Mouse (Mus musculus): ENCODE results near the gene Rnf167.

Gene Rnf167

DNA sequence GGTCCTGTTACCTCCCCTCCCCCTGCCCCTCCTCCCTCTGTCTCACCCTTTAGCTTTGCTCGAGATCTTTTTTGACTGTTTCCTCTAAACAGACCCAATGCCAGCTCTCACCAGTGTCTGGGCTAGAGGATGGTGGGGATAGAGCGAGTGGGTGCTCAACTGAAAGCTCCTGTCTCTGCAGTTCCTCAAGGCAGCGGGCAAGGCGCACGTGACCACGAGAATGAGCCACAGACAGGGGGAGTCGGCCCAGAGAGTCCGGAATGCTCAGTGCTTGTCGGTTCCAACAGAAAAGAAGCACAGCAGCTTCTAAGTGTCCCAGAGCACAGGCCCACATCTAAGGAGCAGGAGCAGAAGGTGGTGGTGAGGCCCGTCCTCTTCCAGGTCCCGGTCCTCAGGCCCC lies 27.5 kb downstream of the Rnf167 start:
- DNase-seq (ENCODE audit: low read depth): no peak

DNA sequence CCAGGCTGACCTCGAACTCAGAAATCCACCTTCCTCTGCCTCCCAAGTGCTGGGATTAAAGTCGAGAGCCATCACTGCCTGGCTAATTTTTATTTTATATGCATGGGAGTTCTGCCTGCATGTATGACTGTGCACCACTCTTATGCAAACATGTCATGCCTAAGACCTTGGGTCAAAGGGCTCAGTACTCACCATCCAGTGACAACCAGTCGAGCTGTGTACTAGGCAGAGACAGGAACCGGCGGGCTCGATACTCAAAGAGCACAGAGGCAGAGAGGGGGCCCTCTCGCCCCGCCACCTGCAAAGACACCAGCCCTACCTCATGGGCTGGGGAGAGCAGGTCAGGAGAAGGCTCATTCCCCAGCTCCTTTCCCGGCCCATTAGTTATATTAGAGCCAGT lies 31.1 kb downstream of the Rnf167 start:
- DNase-seq (ENCODE audit: low read depth): no peak

DNA sequence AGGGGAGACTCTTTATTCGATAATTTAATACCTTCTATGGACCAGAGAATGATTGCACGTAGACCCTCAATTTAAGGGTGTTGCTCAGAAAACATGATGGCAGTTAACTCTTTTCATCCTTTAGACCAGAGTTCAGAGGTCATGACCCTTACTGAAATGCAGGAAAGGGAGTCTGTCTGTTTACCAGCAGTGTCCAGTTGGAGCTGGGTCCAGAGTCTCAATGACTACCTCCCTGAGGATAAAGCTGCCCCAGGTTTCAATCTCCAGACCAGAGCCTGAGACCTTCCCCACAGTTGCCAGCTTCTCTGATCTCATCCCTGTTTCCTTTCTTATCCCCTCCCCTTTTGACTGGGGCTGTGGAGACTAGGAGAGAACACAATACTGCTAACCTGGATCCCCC lies 31.5 kb downstream of the Rnf167 start:
- no peak for DNase-seq (ENCODE audit: low read depth)

DNA sequence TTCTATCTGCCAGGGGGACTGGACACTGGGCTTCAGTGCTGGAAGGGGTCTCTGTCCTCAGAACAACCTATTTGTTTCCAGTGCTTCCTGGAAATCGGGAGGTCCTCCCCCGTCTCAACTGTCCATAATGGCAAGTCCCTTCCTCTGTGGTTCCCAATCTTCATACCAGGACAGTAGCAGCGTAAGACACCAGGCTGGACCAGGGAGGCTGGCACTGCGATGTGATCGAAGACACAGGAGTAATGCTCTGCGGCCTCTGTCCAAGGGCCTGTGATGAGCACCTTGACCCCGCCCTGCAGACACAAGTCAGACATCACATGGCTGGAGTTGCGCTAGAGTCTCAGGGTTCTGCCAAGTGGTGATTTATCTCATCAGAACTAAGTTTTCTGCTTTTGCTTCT lies 32.3 kb downstream of the Rnf167 start:
- no peak for DNase-seq (ENCODE audit: low read depth)

DNA sequence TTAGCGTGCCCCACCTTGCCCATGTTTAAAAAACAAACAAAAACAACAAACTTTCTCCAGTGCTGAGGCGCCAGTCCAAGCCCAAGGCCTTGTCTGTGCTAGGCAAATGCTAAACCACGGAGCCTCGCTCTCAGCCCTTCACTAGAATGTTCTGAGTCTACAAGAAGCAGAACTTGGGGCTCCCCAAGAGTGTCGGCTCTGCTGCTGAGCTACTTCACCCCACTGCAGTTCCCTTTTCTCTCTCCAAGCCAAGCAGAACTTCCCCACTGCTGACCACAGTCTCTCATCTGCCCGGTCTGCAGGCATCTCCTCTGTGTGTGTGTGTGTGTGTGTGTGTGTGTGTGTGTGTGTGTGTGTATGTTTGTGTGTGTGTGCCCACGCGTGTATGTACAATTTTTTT lies 32.9 kb downstream of the Rnf167 start:
- peak; percentile 84 for DNase-seq (ENCODE audit: low read depth)

DNA sequence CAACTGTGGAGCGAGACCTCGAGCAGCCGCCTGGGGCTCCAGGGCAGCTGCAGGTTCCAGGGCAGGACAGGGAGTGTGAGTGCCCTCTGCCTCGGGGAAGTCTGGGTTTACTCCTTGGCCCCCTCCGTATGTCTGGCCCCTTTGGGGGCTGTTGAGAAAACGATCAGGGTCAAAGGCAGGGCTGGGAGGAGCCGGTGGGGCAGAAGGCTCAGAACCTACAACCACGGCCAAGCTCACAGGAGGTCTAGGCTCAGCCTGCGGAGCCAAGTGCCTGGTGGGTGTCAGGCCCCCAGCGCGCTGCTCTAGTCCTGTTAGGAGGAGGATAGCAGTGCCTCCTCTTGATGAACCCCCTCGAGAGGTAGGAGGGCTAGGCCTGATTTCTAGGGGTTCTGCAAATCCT lies 34.1 kb downstream of the Rnf167 start:
- no peak for DNase-seq (ENCODE audit: low read depth)

DNA sequence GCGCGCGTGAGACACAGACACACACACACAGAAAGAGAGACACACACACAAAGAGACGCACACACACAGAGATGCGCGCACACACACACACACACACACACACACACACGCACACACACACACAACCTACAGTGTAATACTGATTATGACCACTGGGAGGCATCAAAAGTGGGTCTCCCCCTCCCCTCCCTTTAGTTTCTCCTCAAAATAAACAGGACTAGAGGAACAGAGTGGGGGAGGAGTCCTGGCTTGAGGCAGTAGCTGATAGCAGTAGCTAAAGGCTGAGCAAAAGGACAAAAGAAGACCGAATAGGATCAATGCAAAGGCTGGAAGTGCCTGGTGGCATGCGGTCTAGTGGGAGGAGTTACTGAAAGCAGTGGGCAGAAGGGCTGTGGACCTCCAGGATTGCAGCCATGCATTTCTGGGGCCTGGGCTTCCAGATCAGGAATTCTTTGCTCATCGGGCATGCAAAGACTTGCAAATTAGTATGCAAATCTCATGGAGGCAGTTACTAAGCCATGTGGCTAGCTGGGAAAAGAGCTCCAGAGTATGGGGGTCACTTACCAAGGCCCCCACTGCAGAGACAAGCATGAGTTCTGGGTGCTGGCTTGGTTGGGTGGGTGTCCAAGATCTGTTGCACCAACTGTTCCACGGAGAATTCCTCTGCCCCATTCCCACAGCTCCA lies 35.0 kb downstream of the Rnf167 start:
- peak; percentile 58 for DNase-seq (ENCODE audit: low read depth)

DNA sequence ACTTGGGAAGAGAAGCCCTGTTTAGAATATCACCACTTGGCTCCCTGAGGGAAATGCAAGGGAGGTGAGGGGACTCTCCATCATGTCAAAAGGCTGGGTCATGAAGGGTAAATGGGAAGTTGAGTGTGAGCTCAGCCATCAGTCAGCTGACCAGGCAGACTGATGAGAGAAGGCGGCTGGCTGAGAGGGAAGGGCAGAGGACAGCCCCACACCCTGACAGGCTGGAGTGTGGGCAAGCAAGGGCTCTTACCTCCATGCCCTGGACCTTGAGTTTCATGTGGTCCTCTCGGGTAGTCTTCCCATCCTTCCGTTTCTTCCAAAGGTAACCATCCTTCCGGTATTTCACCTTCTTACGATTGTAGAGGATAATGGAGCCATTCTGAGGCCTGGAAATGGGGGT lies 36.6 kb downstream of the Rnf167 start:
- DNase-seq (ENCODE audit: low read depth): no peak

DNA sequence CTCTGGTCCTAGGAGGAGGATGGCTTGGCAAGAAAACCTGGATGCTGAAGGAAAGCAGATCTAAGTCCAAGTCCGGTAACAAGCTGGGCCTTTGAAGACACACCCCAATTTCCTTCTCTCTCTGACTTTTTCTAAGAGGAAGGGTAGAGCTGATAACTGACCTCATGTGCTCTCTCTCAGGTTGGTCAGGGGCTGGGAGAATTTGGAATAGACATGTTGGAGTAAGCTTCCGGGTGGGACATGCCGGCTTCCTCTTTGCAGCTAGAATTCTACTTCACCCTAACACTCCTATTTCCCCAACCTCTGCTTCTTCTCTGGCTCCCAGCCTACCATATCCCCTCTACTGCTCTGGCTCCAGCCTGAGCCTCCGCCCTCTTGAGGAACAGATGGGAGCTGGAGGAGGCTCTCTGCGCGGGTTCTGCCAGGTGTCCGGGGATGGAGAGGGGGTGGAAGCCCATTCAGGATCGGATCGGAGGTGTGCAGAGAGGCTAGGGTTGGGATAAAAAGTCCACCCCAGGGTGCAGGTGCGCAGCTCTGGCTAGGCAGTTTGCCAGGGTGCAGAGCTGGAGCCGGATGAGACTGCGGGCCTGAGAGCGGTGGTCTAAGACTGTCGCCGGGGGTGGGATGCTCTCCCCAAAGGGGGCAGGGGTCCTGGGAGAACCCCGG lies 40.0 kb downstream of the Rnf167 start:
- DNase-seq (ENCODE audit: low read depth): peak; percentile 30

DNA sequence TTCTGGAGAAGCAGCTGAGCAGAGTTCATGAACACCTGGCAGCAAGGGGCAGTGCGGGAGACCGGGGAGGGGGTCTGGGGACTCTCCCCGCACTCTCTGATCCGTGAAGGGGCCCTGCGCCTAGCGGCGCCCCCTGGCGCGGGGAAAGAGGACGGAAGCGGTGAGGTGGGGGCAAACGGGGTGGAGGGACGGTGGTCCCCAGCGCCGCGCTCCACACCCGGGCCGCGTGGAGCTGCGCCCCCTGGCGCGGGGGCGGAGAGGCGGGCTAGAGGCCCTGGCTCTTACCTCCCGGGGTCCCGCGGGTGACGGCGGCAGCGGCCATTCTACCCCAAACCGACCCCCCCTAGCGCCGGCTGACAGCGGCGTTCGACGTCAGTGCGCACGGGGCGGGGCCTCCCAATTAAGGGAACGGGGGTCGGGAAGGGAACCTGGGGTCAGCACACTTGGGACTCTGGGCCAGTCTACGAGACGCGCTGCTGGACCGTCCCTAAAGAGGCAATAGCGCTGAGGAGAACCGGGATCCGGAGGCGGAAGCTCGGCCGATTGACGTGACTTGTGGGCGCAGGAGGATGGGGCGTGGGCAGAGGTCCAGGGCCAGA lies 40.7 kb downstream of the Rnf167 start, which contains the start of gene Camta2:
Camta2 (minus strand) TSS at position 505 of the 599 bp plus-strand sequence.
- DNase-seq (ENCODE audit: low read depth): peak; percentile 82

DNA sequence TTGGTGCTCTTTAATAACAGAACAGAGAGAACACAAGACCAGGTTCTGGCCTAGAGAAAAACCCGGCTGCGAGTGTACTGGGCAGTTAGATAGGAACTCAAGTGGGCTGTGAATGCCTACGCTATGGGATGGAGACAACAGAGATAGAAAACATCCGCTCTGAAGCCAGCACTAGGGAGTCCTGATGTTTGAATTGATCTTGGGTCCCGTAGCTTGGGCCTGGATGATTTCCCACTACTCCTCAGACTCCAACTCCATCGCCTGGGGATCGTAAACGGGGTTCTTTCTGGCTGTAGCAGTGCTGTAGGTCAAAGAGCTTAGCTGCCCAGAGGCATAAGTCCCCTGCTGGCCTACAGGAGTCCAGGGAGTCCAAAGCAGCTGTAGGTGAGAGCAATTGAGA lies 41.3 kb downstream of the Rnf167 start:
- DNase-seq (ENCODE audit: low read depth): no peak

DNA sequence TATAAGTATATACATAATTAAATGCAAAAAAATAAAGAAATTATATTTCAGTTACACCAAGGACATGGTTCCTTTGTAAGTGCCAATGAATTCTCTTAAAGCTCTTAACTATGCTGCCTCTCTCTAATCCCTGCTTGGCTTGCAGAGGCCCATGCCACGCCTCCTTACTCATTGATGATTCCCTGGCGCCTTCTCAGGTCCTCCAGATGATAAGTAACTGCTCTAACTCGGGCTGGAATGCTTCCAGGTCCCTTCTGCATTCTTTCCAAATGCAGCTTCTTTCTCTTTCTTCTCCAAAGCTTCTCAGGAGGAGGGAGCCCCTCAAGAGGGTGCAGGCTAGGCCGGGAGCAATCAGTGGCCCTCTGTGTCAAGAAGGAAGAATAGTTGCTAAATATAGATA lies 42.5 kb downstream of the Rnf167 start:
- no peak for DNase-seq (ENCODE audit: low read depth)

DNA sequence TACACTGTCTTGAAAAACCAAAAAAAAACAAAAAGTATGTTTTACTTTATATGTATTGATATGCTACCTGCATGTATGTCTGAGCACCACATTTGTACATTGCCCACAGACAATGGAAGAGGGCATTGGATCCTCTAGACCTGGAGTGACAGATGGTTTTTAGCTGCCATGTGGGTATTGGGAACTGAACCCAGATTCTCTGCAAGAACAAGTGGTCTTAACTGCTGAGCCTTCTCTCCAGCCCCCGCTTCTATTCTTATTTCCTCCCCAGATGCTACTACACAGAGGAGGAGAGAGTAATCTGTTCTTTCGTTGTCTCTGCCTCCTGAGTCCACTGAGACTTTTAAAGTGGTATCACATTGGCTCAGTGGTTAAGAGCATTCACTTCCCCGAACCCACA lies 46.5 kb downstream of the Rnf167 start:
- no peak for DNase-seq (ENCODE audit: low read depth)

DNA sequence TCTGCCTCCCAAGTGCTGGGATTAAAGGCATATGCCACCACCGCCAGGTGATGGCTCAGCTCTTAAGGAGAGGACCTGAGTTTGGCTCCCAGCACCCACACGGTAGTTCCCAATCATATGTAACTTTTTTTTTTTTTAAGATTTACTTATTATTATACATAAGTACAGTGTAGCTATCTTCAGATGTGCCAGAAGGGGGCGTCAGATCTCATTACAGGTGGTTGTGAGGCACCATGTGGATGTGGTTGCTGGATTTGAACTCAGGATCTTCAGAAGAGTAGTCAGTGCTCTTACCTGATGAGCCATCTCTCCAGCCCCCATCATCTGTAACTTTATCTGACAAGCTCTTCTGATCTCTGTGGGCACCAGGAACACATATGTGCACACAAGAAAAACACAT lies 50.3 kb downstream of the Rnf167 start:
- peak; percentile 49 for DNase-seq (ENCODE audit: low read depth)

DNA sequence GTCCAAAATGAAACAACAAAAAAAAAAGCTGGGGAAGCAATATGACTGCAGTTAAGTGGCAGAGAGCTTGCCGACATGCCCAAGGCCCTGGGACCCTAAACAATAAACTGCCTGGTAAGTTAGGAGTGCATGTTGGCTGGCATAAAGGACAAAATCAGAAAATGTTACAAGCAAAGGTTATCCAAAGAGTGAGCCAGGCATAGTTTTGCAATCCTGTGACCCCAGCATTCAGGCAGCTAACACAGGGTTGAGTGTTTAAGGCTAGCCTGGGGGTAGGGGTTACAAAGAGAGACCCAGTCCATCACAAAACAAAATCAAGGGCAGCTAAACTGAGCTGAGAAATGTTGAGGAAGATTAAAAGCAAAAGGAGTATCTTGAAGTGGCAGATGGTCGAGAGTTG lies 52.0 kb downstream of the Rnf167 start:
- no peak for DNase-seq (ENCODE audit: low read depth)

DNA sequence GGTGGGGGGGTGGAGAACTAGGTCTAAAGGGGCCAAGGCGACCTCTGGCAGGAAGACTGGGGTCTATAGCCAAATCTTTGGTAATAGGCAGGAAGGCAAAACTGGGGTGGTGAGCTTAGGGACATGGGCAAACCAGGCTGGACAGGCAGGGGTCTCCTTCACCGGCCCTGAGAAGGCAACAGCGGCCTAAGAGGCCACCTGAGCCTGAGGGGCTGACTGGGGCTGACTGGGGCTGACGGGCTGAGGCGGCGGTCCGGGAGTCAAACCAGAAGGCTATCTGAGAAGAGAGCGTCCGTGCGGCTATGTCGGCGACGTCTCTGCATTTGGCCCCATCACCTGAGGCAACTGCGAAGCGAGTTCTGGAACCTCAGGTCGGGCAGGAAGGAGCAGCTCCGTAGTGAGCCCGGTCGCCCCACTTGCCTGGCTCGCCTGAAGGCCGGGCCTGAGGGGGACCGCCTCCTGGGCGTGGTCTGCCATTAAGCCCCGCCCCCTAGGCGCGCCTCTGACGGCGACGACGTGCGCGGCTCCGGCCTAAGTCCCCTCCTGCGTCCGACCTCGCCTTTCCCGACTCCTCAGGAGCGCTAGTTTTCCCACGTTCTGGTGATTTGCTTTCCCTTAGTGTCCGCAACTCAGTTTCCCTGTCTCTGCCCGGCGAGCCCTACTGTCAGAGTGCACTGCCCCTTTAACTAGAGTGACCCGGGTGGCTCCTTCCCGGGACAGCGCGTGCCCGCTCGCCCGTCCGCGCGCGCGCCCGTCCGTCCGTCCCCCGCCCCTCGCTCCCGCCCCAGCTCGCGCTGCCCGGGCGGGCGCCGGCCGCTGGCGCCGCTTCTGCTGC lies 52.9 kb downstream of the Rnf167 start, which contains the start of the genes Inca1 and Kif1c:
Inca1 (minus strand) TSS at position 434 of the 835 bp plus-strand sequence.
Kif1c (plus strand) TSS at position 827 of the 835 bp plus-strand sequence.
- peak; percentile 90 for DNase-seq (ENCODE audit: low read depth)

DNA sequence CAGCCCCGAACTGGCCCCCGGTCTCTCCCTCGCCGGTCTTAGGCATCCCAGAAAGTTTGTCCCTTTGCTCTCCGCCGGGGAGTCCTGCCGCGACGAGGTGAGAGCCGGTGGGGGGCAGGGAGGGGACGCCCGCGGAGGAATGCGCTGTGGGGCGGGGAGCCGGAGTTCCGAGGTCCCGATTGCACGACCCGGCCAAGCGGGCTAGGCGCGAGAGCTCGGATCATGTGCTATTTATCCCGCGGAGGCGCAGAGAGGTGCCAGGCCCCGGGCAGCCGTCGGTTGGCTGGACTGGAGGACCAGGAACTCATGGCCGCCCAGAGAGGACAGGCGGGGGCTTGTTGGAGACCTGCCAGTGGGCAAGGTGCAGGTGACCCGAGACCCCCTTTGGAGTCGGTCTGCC lies 53.6 kb downstream of the Rnf167 start:
- DNase-seq (ENCODE audit: low read depth): peak; percentile 24
